Mouse (Mus musculus) thymus, adult 2 months (tissue): ENCODE results near the gene Sv2c.

ENCODE experiments used
- CTCF ChIP-seq: fragments of 200-500 bp; IDR thresholded peaks from 2 replicates; pipeline ENCODE4 v1.5.1; 2012; ENCODE audit warnings: mild to moderate bottlenecking, control low read depth, low read length, moderate library complexity, borderline replicate concordance; ENCODE audit not compliant: control insufficient read depth, poor library complexity, insufficient read depth; ENCODE audit errors: extremely low read depth
- POLR2A ChIP-seq: fragments of 200-500 bp; IDR thresholded peaks from 2 replicates; pipeline ENCODE4 v1.6.1; 2012; ENCODE audit warnings: mild to moderate bottlenecking, low read length, control low read depth, moderate library complexity; ENCODE audit not compliant: control insufficient read depth, poor library complexity, insufficient read depth; ENCODE audit errors: extremely low read depth

GRCm38 (mm10) chr13:95924201-95924621, 208.2 kb downstream of the Sv2c start:
- no peak for TF ChIP-seq CTCF
- TF ChIP-seq POLR2A, result no peak
